In the genomic region with DNA sequence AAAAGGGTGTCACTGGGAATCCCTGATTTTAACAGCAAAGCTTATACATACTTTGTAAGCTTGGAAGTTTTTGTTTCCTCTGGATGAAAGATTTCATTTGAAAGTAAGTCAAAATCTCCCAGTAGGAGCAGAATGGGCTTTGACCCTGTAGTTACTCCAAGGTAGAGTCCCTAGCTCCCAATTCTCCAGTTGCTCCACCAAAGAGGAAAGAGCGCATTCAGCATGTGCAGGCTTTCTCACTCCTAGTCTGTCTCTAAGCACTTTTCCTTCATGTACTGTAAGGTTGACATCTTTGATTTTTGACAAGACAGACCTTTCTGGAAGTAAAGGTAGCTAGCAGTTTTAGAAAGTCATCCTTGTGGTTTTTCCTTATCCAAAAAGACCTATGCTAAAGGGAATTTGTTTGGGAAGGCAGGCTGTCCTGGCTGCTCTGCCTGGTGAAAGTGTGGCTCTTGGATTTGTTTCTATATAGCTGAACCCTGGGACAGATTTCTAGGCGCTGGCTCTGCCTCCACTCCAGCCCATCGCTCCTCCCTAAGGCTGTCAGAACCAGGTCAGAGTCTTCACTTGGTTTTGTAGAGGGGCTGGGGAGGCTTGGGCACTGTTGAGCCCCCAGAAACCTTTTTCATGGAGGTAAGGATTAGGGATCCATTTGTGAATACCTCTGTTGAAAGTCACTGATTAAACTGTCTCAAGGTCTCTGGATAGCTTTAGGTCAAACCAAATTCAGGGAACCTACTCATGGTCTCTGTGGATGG, we compare ENCODE assay signal across 8 mouse cellular contexts. TPM values are rescaled to one million over a fixed set of nuclear protein-coding genes. Genes with fewer than 3 reads are reported as not detected.
A peak's percentile ranks its signal among the peaks of the same experiment; 100 is the strongest.
DNase-seq lines count a peak whose midpoint lies in the region; TF ChIP-seq lines count a peak whose summit lies in the region.

No protein-coding gene starts in this region.

- no peaks in the 10 kb centered on the region for H3K9me3 ChIP-seq in hindbrain, embryonic 10.5 days

- TF ChIP-seq CTCF in lung, adult 2 months (IDR thresholded peaks at IDR 0.05; ENCODE audit: insufficient read depth, low read length): no peak
- TF ChIP-seq CTCF in cortical plate, adult 2 months (IDR thresholded peaks at IDR 0.05; ENCODE audit: extremely low read depth, insufficient read depth, low read length): no peak

- peak overlapping the region; percentile 42 for H3K4me3 ChIP-seq in lung, adult 2 months (replicated peaks; ENCODE audit: extremely low read depth, low read depth, low read length)
- H3K4me3 ChIP-seq in cortical plate, adult 2 months (ENCODE audit: insufficient read depth, low read length): no peak overlapping the region; the same call in 1 of the 2 replicates
- peak overlapping the region; percentile 90 for H3K4me3 ChIP-seq in hindbrain, embryonic 10.5 days

- DNase-seq in lung, adult 2 months: peak; percentile 30
- DNase-seq in lung, postnatal 14 days: no peak
- DNase-seq in hindbrain, embryonic 10.5 days (ENCODE audit: low spot score): no peak
- DNase-seq in lung, postnatal 25 days (ENCODE audit: low spot score): peak; percentile 18
- no peak for DNase-seq in left cerebral cortex, adult 8-10 months (ENCODE audit: low spot score in 2 of 2)
- DNase-seq in yolk sac, embryonic 10.5 days (ENCODE audit: low spot score): no peak
- DNase-seq in layer of hippocampus, adult 8-10 months (ENCODE audit: low spot score in 2 of 2): no peak

- peak overlapping the region; percentile 55 for H3K27ac ChIP-seq in cortical plate, adult 2 months (ENCODE audit: insufficient read depth, low read length)
- H3K27ac ChIP-seq in hindbrain, embryonic 10.5 days: peak overlapping the region; percentile 98

- TF ChIP-seq POLR2A in lung, adult 2 months (IDR thresholded peaks at IDR 0.05; ENCODE audit: borderline replicate concordance, extremely low read depth, low read depth, low read length): no peak
- no peak for TF ChIP-seq POLR2A in cortical plate, adult 2 months (IDR thresholded peaks at IDR 0.05; ENCODE audit: extremely low read depth, insufficient read depth, low read length)

- no peaks in the 10 kb centered on the region for H3K27me3 ChIP-seq in hindbrain, embryonic 10.5 days (ENCODE audit: insufficient read depth, poor library complexity, severe bottlenecking)

- H3K4me1 ChIP-seq in lung, adult 2 months (ENCODE audit: control insufficient read depth, insufficient read depth, low read length): peaks cover 27% of the 10 kb centered on the region
- H3K4me1 ChIP-seq in cortical plate, adult 2 months (ENCODE audit: control insufficient read depth, insufficient read depth, low read length): peaks cover 16% of the 10 kb centered on the region
- peaks cover 36% of the 10 kb centered on the region for H3K4me1 ChIP-seq in hindbrain, embryonic 10.5 days (replicated peaks)

- WGBS in lung, adult 2 months: 52% methylated on average over 3 of the region's 3 CpGs
- 87% methylated on average over 3 of the region's 3 CpGs for WGBS in hindbrain, embryonic 10.5 days

- H3K36me3 ChIP-seq in hindbrain, embryonic 10.5 days: peaks cover 46% of the 10 kb centered on the region

RNA-seq across cellular contexts. Expression of a gene that starts 3.8 kb away (rescaled TPM):
- 44.9 and 45.9 TPM in 2 replicates for polyA plus RNA-seq in lung, adult 2 months (2012; rRNA removed)
- polyA plus RNA-seq in cortical plate, adult 2 months (2012; rRNA removed): 33.9 and 38.9 TPM in 2 replicates
- 20.5 and 23.0 TPM in 2 replicates for polyA plus RNA-seq in hindbrain, embryonic 10.5 days (2016; fragmentation: Nextera tagmentation; extraction: Ambion mirVana)
- 10 to 100 TPM; 48.3 to 56.6 (median 52.4) TPM for total RNA-seq in left cerebral cortex, adult 8-10 months (2022)
- total RNA-seq in layer of hippocampus, adult 8-10 months (2022): 10 to 100 TPM; 43.3 to 50.2 (median 47.1) TPM

RNA-seq across cellular contexts. Expression of a gene that starts 16.9 kb away (rescaled TPM):
- 20.7 and 31.0 TPM in 2 replicates for polyA plus RNA-seq in lung, adult 2 months (2012; rRNA removed)
- polyA plus RNA-seq in cortical plate, adult 2 months (2012; rRNA removed): 95.8 and 97.1 TPM in 2 replicates
- polyA plus RNA-seq in hindbrain, embryonic 10.5 days (2016; fragmentation: Nextera tagmentation; extraction: Ambion mirVana): 371 and 455 TPM in 2 replicates
- total RNA-seq in left cerebral cortex, adult 8-10 months (2022): 100 to 1,000 TPM in 3 of 4 experiments, 10 to 100 TPM in 1; 92.2 to 108 (median 105) TPM
- total RNA-seq in layer of hippocampus, adult 8-10 months (2022): 10 to 100 TPM; 89.6 to 93.3 (median 91.9) TPM

RNA-seq across cellular contexts. Expression of a gene that starts 48.1 kb away (rescaled TPM):
- 129 and 205 TPM in 2 replicates for polyA plus RNA-seq in lung, adult 2 months (2012; rRNA removed)
- polyA plus RNA-seq in cortical plate, adult 2 months (2012; rRNA removed): 105 and 115 TPM in 2 replicates
- polyA plus RNA-seq in hindbrain, embryonic 10.5 days (2016; fragmentation: Nextera tagmentation; extraction: Ambion mirVana): 67.4 and 70.9 TPM in 2 replicates
- total RNA-seq in left cerebral cortex, adult 8-10 months (2022): 10 to 100 TPM; 53.3 to 81.3 (median 69.6) TPM
- total RNA-seq in layer of hippocampus, adult 8-10 months (2022): 10 to 100 TPM; 53.2 to 76.7 (median 67.9) TPM

Comparison
In these comparisons a context has a peak if more than half of its experiments do, and no peak if none do; other contexts are left out.
1. DNase-seq: peak in lung, adult 2 months (single experiment) and lung, postnatal 25 days (single experiment); none in lung, postnatal 14 days (single experiment), hindbrain, embryonic 10.5 days (single experiment), left cerebral cortex, adult 8-10 months (0 of 2), yolk sac, embryonic 10.5 days (single experiment) and layer of hippocampus, adult 8-10 months (0 of 2).